Mouse (Mus musculus) stomach, postnatal 0 days (tissue): Measurements from ENCODE around the gene Atp6v1fnb.

Experiments
- CTCF ChIP-seq: IDR thresholded peaks from 2 replicates; pipeline ENCODE4 v1.5.1; 2016; ENCODE audit warnings: antibody characterized with exemption, low read depth, mild to moderate bottlenecking, moderate library complexity
- EP300 ChIP-seq: optimal IDR thresholded peaks from 2 replicates; pipeline ENCODE3; 2016; ENCODE audit warnings: antibody characterized with exemption

DNA sequence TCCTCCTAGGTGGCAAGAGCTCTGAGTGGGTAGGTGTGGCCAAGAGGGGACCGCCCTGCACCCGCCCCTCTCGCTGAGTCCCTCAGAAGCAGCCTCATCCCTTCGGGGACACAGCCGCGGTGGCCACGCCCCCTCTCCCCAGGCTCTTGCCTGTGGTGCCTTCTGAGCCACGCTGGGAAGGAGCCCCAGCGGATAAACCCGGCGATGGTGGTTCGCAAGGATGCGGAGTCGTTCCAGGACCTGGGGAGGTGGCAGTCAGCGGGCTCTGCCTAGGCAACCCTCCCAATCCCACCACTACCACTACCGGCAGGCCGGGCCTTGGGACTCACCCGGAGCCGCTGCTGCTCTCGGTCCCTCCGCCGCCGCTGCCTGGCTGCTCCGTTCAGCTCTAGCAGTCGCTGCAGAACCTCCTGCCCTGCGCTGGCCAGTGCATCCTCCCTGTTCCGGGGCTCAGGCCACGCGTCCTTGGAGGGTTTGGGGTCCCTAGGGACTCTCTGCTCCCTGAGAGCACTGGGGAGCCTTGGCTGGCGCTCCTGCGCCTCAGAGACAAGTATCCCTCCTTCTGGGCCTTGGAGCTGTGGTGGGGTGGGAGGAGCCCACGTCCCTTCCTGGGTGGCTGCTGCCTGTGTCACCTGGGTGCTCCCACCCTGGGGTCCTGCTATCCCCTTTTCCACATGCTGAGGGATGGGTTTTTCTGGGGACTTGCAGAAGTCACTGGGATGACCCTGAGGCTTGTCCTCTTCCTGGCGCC lies 2.9 kb downstream of the Atp6v1fnb start:
- TF ChIP-seq CTCF (no peak), EP300 (no peak)
